Mouse (Mus musculus): Measurements from ENCODE around the gene Trim69. TPM values are rescaled to one million over a fixed set of nuclear protein-coding genes. Genes with fewer than 3 reads are reported as not detected.
"Not testable (repeated sequence)": the region's sequence is repeated elsewhere in the genome, so short reads cannot be mapped to it uniquely, and the experiment has no call there.

Trim69 gene
- total RNA-seq, 2 experiments from 2014 or later: not detected

GRCm38 (mm10) chr2:122206440-122207107 lies 46.1 kb downstream of the Trim69 start:
- no peak for DNase-seq (ENCODE audit: low spot score in 2 of 2)

DNA sequence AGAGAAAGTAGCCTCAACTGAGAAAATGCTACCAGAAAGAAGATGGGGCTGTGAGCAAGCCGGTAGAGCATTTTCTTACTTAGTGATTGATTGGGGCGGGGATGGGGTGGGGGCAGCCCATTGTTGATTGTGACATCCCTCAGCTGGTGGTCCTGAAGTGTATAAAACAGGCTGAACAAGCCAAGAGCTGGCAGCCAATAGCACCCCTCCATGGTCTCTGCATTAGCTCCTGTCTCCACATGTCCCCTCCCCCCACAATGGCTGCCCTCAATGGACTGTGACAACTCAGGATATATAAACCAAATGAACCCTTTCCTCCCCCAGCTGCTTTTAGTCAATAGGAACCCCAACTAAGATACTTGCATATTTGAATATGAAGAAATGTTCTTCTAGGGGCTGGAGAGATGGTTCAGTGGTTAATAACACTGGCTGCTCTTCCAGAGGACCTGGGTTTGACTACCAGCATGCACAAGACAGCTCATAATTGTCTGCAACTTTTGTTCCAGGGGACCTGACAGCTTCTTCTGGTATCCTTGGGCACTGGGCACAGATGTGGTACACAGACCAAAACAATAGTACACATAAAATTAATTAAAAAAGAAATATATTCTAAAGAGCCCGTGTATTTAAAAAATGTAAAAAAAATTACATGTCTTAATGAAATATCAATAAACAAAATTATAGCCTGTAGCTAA lies 50.2 kb downstream of the Trim69 start:
- DNase-seq (ENCODE audit: low spot score in 2 of 2): no peak

- DNase-seq (ENCODE audit: low spot score in 2 of 2): not testable (repeated sequence)
Measured at GRCm38 (mm10) chr2:122217075-122217474, 56.6 kb downstream of the Trim69 start.

GRCm38 (mm10) chr2:122218234-122218633 lies 57.7 kb downstream of the Trim69 start:
- DNase-seq (ENCODE audit: low spot score in 2 of 2): no peak

DNA sequence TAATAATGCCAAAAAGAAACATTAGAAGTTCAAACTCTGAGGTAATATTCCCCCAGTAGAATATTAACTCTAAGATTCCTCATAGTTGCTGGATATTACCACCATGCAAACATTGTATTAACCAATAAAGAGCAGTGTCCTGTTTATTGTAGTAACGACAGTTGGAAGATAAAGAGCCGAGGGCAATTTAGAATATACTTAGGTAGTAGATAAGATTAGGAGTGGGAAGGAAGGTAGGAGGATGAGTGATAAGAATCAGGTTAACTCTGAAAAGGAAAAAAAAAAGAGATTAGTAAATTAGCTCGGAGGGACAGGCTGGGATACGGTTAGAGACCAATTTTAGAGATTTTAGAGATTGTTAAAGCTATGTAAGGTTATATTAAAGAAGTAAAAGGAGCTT lies 60.9 kb downstream of the Trim69 start:
- DNase-seq (ENCODE audit: low spot score in 2 of 2): no peak

GRCm38 (mm10) chr2:122221798-122222197 lies 61.3 kb downstream of the Trim69 start:
- no peak for DNase-seq (ENCODE audit: low spot score in 2 of 2)

DNA sequence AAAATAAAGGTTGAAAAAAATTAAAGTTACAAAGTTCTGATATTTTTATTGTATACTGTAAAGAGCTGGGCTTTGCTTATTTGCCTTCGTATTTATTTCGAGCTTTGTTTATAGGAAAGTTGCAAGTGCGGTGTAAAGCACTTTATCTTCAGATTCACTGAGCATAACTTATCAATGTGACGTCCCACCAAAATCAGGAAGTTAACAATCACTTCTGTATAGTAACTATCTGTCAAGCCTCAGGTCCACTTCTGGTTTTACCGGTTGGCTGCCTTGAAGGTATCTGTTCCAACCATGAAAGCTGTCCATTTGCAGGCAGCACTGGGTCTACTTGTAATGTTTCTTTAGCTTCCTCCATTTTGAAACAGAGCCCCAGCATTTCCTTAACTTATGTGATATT lies 61.8 kb downstream of the Trim69 start:
- no peak for DNase-seq (ENCODE audit: low spot score in 2 of 2)

DNA sequence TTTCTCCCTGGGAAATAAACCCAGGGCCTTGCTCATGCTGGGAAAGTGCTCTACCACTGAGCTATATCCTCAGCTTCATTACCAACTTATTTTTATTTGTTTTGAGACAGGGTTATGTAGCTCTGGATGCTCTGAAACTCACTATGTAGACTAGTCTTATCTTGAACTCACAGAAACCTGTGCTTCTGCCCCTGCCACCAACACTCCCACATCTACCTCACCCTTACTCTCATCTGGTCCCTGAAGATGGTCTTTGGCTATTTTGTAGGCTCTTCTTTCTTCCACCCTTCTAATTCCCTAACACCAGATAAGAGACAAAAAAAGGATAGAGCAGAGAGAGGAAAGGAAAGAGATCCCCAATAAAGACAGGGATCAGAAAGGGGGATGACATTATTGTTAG lies 63.2 kb downstream of the Trim69 start:
- DNase-seq (ENCODE audit: low spot score in 2 of 2): no peak

Other genes starting within 250 kb of the Trim69 start
- 10 to 100 TPM; 38.1 to 43.8 TPM for gene Ctdspl2, start 204.7 kb upstream of the Trim69 start, total RNA-seq (2021)
- gene Mageb3, start 204.6 kb upstream of the Trim69 start, total RNA-seq (2021): under 1 TPM; 0.16 to 0.43 TPM
- 10 to 100 TPM; 22.7 TPM for gene Eif3j1, start 132.2 kb upstream of the Trim69 start, total RNA-seq (2021)
- 10 to 100 TPM; 18.6 to 20.1 TPM for gene Spg11, start 42.3 kb upstream of the Trim69 start, total RNA-seq (2021)
- gene B2m, start 13.0 kb upstream of the Trim69 start, total RNA-seq (2021): 10 to 100 TPM; 71.5 to 82.4 TPM
- gene Patl2, start 25.5 kb downstream of the Trim69 start, total RNA-seq (2021): not detected
- not detected for gene Terb2, start 25.6 kb downstream of the Trim69 start, total RNA-seq (2021)
- 10 to 100 TPM; 12.6 to 15.8 TPM for gene Sord, start 74.0 kb downstream of the Trim69 start, total RNA-seq (2021)
- under 1 TPM; 0.05 to 0.11 TPM for gene Duox2, start 137.7 kb downstream of the Trim69 start, total RNA-seq (2021)
- under 1 TPM in 1 of 2 experiments, not detected in 1; 0.20 TPM for gene Duoxa2, start 138.2 kb downstream of the Trim69 start, total RNA-seq (2021)
- gene Duoxa1, start 153.0 kb downstream of the Trim69 start, total RNA-seq (2021): not detected
- gene Duox1, start 155.0 kb downstream of the Trim69 start, total RNA-seq (2021): under 1 TPM; 0.09 to 0.16 TPM
- 10 to 100 TPM; 60.7 to 63.5 TPM for gene Shf, start 208.5 kb downstream of the Trim69 start, total RNA-seq (2021)

Measured in layer of hippocampus, postnatal 10 days (tissue).